Mouse (Mus musculus): Measurements from ENCODE around the gene Zzz3. TPM values are rescaled to one million over a fixed set of nuclear protein-coding genes. Genes with fewer than 3 reads are reported as not detected.

Gene Zzz3
- polyA plus RNA-seq, 1 experiment from 2014 or later = 36.0 TPM

GRCm38 (mm10) chr3:152405420-152405819 is 10.1 kb downstream of the Zzz3 start:
- H3K27ac ChIP-seq = no peak overlapping the region
- H3K9ac ChIP-seq = no peak overlapping the region
- no peak for ATAC-seq (ENCODE audit: low FRiP score)
- peaks cover 17% of the 10 kb centered on the region for H3K4me1 ChIP-seq (replicated peaks)
- WGBS = 96% methylated on average over 7 of the region's 7 CpGs
- no peaks in the 10 kb centered on the region for H3K9me3 ChIP-seq
- H3K4me3 ChIP-seq = no peak overlapping the region
- H3K36me3 ChIP-seq = no peaks in the 10 kb centered on the region; the same call in 1 of the 2 replicates
- H3K27me3 ChIP-seq = no peaks in the 10 kb centered on the region
- no peak overlapping the region for H3K4me2 ChIP-seq

GRCm38 (mm10) chr3:152405978-152406640 is 10.8 kb downstream of the Zzz3 start:
- ATAC-seq (ENCODE audit: low FRiP score) = no peak
- Histone ChIP-seq H3K27me3 (no peaks in the 10 kb centered on the region), H3K36me3 (no peaks in the 10 kb centered on the region; the same call in 1 of the 2 replicates), H3K4me2 (no peak overlapping the region), H3K9ac (no peak overlapping the region), H3K27ac (no peak overlapping the region), H3K4me1 (replicated peaks) (peaks cover 17% of the 10 kb centered on the region), H3K9me3 (no peaks in the 10 kb centered on the region), H3K4me3 (no peak overlapping the region)
- WGBS = 87% methylated on average over 4 of the region's 4 CpGs

- Histone ChIP-seq H3K9ac (no peak overlapping the region), H3K4me1 (replicated peaks) (no peaks in the 10 kb centered on the region), H3K36me3 (no peaks in the 10 kb centered on the region; the same call in 1 of the 2 replicates), H3K4me2 (no peak overlapping the region), H3K9me3 (no peaks in the 10 kb centered on the region), H3K4me3 (no peak overlapping the region), H3K27me3 (no peaks in the 10 kb centered on the region), H3K27ac (no peak overlapping the region)
- WGBS = 88% methylated on average over 7 of the region's 7 CpGs
- ATAC-seq (ENCODE audit: low FRiP score) = no peak
Measured at GRCm38 (mm10) chr3:152410980-152411551, 15.8 kb downstream of the Zzz3 start.

GRCm38 (mm10) chr3:152412362-152412761 is 17.1 kb downstream of the Zzz3 start:
- 92% methylated on average over 4 of the region's 4 CpGs for WGBS
- Histone ChIP-seq H3K4me2 (no peak overlapping the region), H3K9me3 (no peaks in the 10 kb centered on the region), H3K27me3 (no peaks in the 10 kb centered on the region), H3K4me3 (no peak overlapping the region), H3K9ac (no peak overlapping the region), H3K4me1 (replicated peaks) (no peaks in the 10 kb centered on the region), H3K36me3 (no peaks in the 10 kb centered on the region; the same call in 1 of the 2 replicates), H3K27ac (no peak overlapping the region)
- no peak for ATAC-seq (ENCODE audit: low FRiP score)

DNA sequence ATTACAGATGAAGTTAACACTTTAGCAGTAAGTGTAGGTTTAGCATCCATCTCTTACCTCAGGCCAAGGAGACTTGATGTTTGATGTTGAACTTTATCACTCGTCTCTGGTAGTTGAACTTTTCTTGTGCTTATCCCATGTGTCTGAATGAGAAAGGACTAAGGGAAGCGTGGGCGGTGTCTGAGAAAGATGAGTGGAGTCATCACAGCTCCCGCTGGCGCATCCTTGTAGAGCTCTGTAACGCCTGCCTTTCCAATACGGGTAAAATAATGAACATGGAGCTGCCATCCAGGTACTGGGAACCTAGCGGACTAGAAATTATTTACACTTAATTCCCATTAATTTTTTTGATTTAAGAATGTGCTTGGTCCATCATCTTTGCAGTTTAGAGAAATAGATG is 33.7 kb downstream of the Zzz3 start:
- no peak overlapping the region for H3K4me2 ChIP-seq
- WGBS = 91% methylated on average over 8 of the region's 8 CpGs
- H3K4me3 ChIP-seq = no peak overlapping the region
- H3K9ac ChIP-seq = no peak overlapping the region
- no peaks in the 10 kb centered on the region; the same call in 1 of the 2 replicates for H3K4me1 ChIP-seq (replicated peaks)
- H3K27ac ChIP-seq = no peak overlapping the region
- H3K36me3 ChIP-seq = peaks cover 23% of the 10 kb centered on the region
- no peaks in the 10 kb centered on the region for H3K27me3 ChIP-seq
- no peak for ATAC-seq (ENCODE audit: low FRiP score)
- no peaks in the 10 kb centered on the region for H3K9me3 ChIP-seq

DNA sequence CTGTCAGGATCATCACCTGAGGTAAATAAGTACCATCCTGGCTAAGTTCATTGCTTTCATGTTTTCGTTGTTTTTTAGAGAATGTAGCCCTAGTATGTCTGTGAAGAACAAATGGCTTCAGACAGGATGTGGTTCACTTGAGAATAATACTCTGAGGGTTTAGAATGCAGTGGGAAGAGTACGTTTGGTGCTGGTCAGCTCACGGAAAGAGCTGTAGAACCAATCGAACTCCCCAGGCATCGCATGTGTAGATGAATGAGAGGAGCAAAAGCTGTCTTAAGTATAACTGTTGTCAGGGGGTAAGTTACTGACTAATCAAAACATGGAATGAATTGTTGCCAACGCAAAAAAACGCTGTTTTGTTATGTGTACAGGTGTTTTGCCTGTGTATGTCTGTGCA is 37.4 kb downstream of the Zzz3 start:
- H3K9ac ChIP-seq = no peak overlapping the region
- H3K4me1 ChIP-seq (replicated peaks) = no peaks in the 10 kb centered on the region; the same call in 1 of the 2 replicates
- H3K36me3 ChIP-seq = peaks cover 15% of the 10 kb centered on the region
- no peaks in the 10 kb centered on the region for H3K9me3 ChIP-seq
- H3K27ac ChIP-seq = no peak overlapping the region
- no peak overlapping the region for H3K4me2 ChIP-seq
- 97% methylated on average over 7 of the region's 7 CpGs for WGBS
- H3K4me3 ChIP-seq = no peak overlapping the region
- ATAC-seq (ENCODE audit: low FRiP score) = no peak
- no peaks in the 10 kb centered on the region for H3K27me3 ChIP-seq

DNA sequence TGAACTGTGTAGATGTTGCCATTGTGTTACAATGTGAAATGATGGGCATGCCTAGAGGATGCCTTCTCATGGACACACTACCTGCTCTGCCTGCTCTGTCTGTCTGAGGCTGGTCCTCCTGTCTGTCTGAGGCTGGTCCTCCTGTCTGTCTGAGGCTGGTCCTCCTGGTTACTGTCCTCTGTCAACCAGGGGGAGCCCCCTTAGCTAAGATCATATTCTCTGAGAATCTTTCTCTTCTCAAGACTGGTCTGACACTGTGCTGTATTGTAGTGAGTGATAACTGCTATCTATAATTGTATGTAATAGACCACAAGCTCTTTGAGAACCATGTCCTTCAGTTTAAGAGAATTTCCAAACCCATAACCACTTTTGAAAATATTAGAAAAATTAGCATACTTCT is 40.3 kb downstream of the Zzz3 start:
- ATAC-seq (ENCODE audit: low FRiP score) = no peak
- Histone ChIP-seq H3K4me2 (no peak overlapping the region), H3K4me3 (no peak overlapping the region), H3K36me3 (no peaks in the 10 kb centered on the region), H3K9ac (no peak overlapping the region), H3K27me3 (no peaks in the 10 kb centered on the region), H3K27ac (no peak overlapping the region), H3K4me1 (replicated peaks) (no peaks in the 10 kb centered on the region), H3K9me3 (no peaks in the 10 kb centered on the region)

GRCm38 (mm10) chr3:152438068-152438467 is 42.8 kb downstream of the Zzz3 start:
- no peaks in the 10 kb centered on the region for H3K36me3 ChIP-seq
- no peaks in the 10 kb centered on the region for H3K9me3 ChIP-seq
- H3K27me3 ChIP-seq = no peaks in the 10 kb centered on the region
- H3K4me2 ChIP-seq = no peak overlapping the region
- no peaks in the 10 kb centered on the region for H3K4me1 ChIP-seq (replicated peaks)
- 94% methylated on average over 7 of the region's 7 CpGs for WGBS
- no peak overlapping the region for H3K4me3 ChIP-seq
- no peak for ATAC-seq (ENCODE audit: low FRiP score)
- H3K27ac ChIP-seq = no peak overlapping the region
- no peak overlapping the region for H3K9ac ChIP-seq

- no peak overlapping the region for H3K4me3 ChIP-seq
- H3K4me2 ChIP-seq = no peak overlapping the region
- H3K27ac ChIP-seq = no peak overlapping the region
- H3K27me3 ChIP-seq = no peaks in the 10 kb centered on the region
- no peak for ATAC-seq (ENCODE audit: low FRiP score)
- H3K9me3 ChIP-seq = no peaks in the 10 kb centered on the region
- H3K4me1 ChIP-seq (replicated peaks) = no peaks in the 10 kb centered on the region
- 92% methylated on average over 4 of the region's 4 CpGs for WGBS
- no peaks in the 10 kb centered on the region for H3K36me3 ChIP-seq
- H3K9ac ChIP-seq = no peak overlapping the region
Measured at GRCm38 (mm10) chr3:152442795-152443194, 47.5 kb downstream of the Zzz3 start.

DNA sequence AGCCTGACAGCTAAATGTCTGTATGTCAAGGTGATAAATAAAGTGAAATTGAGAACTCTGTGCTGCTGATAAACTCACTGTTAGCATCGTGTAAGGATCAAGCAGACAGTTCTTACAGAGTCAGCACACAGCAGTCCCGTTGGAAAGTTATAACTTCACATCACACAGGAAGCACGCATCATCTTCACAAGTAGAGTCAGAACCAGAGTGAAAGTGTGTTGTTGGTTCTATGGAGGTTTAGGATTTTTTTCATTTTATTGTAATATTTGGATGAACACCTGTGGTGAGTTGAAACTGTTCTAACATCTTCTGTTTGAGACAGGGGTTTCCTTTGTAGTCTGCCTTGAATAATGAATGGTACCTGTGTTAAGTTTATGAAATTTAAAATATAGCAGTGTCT is 48.8 kb downstream of the Zzz3 start:
- Histone ChIP-seq H3K4me2 (no peak overlapping the region), H3K9me3 (no peaks in the 10 kb centered on the region), H3K27ac (no peak overlapping the region), H3K4me1 (replicated peaks) (no peaks in the 10 kb centered on the region), H3K9ac (no peak overlapping the region), H3K27me3 (no peaks in the 10 kb centered on the region), H3K4me3 (no peak overlapping the region), H3K36me3 (no peaks in the 10 kb centered on the region)
- 92% methylated on average over 3 of the region's 3 CpGs for WGBS
- ATAC-seq (ENCODE audit: low FRiP score) = no peak

DNA sequence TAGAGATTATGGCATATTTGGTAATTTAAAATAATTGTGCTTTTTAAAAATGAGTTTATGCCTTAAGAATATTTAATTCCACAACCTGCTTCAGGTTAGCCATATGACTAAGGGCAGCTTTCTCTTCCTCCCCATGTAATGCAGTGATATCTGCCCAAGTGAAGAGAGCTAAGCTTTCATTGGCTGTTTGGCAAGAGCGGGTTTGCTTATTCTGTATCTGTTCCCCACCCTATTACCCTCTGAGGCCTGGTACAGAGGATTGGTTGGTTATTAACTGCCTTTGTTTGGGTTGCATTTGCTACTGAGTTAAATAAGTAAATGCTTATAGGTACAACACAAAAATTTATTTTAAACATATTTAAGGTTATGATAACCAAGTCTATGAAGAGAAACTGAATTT is 51.7 kb downstream of the Zzz3 start:
- Histone ChIP-seq H3K36me3 (peaks cover 15% of the 10 kb centered on the region), H3K4me1 (replicated peaks) (no peaks in the 10 kb centered on the region), H3K4me2 (no peak overlapping the region), H3K9ac (no peak overlapping the region), H3K27me3 (no peaks in the 10 kb centered on the region), H3K9me3 (no peaks in the 10 kb centered on the region), H3K27ac (no peak overlapping the region), H3K4me3 (no peak overlapping the region)
- no peak for ATAC-seq (ENCODE audit: low FRiP score)
- 94% methylated on average over 1 of the region's 1 CpGs for WGBS

GRCm38 (mm10) chr3:152453163-152453562 is 57.9 kb downstream of the Zzz3 start:
- WGBS = 91% methylated on average over 3 of the region's 4 CpGs

More at GRCm38 (mm10) chr3:152453163-152453562, 57.9 kb downstream of the Zzz3 start:
- Histone ChIP-seq H3K9ac (no peak overlapping the region), H3K9me3 (no peaks in the 10 kb centered on the region), H3K27ac (no peak overlapping the region), H3K36me3 (peaks cover 57% of the 10 kb centered on the region), H3K4me3 (no peak overlapping the region), H3K27me3 (no peaks in the 10 kb centered on the region), H3K4me2 (no peak overlapping the region), H3K4me1 (replicated peaks) (no peaks in the 10 kb centered on the region)
- no peak for ATAC-seq (ENCODE audit: low FRiP score)
